Mouse (Mus musculus): ENCODE measurements around the gene Gpr33. TPM values are rescaled to one million over a fixed set of nuclear protein-coding genes. Genes with fewer than 3 reads are reported as not detected.

The Gpr33 gene
- total RNA-seq, 2 experiments from 2014 or later, result not detected

- no peak for DNase-seq (ENCODE audit: low spot score in 2 of 2)
- intact Hi-C loops (cut with DNase I), result no loop called here
Observed at GRCm38 (mm10) chr12:51995738-51996536, 31.9 kb downstream of the Gpr33 start.

GRCm38 (mm10) chr12:51990629-51991028 is 37.2 kb downstream of the Gpr33 start:
- DNase-seq (ENCODE audit: low spot score in 2 of 2), result peak in 1 of 2 experiments; percentile 22
- intact Hi-C loops (cut with DNase I), result no loop called here

- intact Hi-C loops (cut with DNase I), result no loop called here
- DNase-seq (ENCODE audit: low spot score in 2 of 2), result no peak
Observed at GRCm38 (mm10) chr12:51988536-51988935, 39.3 kb downstream of the Gpr33 start.

- DNase-seq (ENCODE audit: low spot score in 2 of 2), result no peak
- intact Hi-C loops (cut with DNase I), result no loop called here
Observed at GRCm38 (mm10) chr12:51985826-51986225, 42.0 kb downstream of the Gpr33 start.

GRCm38 (mm10) chr12:51985163-51985748 is 42.6 kb downstream of the Gpr33 start:
- DNase-seq (ENCODE audit: low spot score in 2 of 2), result no peak
- intact Hi-C loops (cut with DNase I), result no loop called here

GRCm38 (mm10) chr12:51983625-51984024 is 44.2 kb downstream of the Gpr33 start:
- intact Hi-C loops (cut with DNase I), result no loop called here
- DNase-seq (ENCODE audit: low spot score in 2 of 2), result no peak

- DNase-seq (ENCODE audit: low spot score in 2 of 2), result no peak
- intact Hi-C loops (cut with DNase I), result no loop called here
Observed at GRCm38 (mm10) chr12:51976531-51976930, 51.3 kb downstream of the Gpr33 start.

GRCm38 (mm10) chr12:51974381-51974780 is 53.5 kb downstream of the Gpr33 start:
- intact Hi-C loops (cut with DNase I), result no loop called here
- DNase-seq (ENCODE audit: low spot score in 2 of 2), result no peak

Other genes with a start within 250 kb of the Gpr33 start
- gene Hectd1, start 198.5 kb downstream of the Gpr33 start, total RNA-seq (2021), result 10 to 100 TPM; 83.3 to 86.5 TPM
- gene Heatr5a, start 56.7 kb downstream of the Gpr33 start, total RNA-seq (2021), result 1 to 10 TPM; 6.4 to 8.8 TPM
- gene Dtd2, start 21.6 kb downstream of the Gpr33 start, total RNA-seq (2021), result 10 to 100 TPM in 1 of 2 experiments, 1 to 10 TPM in 1; 8.8 to 10.9 TPM
- 1 to 10 TPM; 5.1 to 6.4 TPM for gene Nubpl, start 69.7 kb upstream of the Gpr33 start, total RNA-seq (2021)

Data from left cerebral cortex, postnatal 25 days (tissue).